In genomic region chr15:64590092-64590881, GRCm38 (mm10) we compare ENCODE assay signal across 17 mouse cellular contexts.
DNase-seq lines count a peak whose midpoint lies in the region; ATAC-seq and TF ChIP-seq lines count a peak whose summit lies in the region.
"Had no signal": no experiment of that assay in that cellular context is flagged by ENCODE, and none has a peak within 500 bp of the region (broad histone marks: within the 10 kb centered on the region; RNA-seq: fewer than 3 reads in every experiment).

No protein-coding gene starts in this region.

- TF ChIP-seq EP300 in lung, postnatal 0 days (IDR thresholded peaks at IDR 0.05): no peak

- no peak overlapping the region for H3K27ac ChIP-seq in heart, embryonic 12.5 days (ENCODE audit: poor library complexity, severe bottlenecking)
- no peak overlapping the region; the same call in 1 of the 2 replicates for H3K27ac ChIP-seq in layer of hippocampus, adult 2 months
- no peak overlapping the region for H3K27ac ChIP-seq in lung, postnatal 0 days (ENCODE audit: low read length)
- H3K27ac ChIP-seq: heart, embryonic 10.5 days; hindbrain, embryonic 15.5 days; liver, embryonic 12.5 days; neural tube, embryonic 13.5 days had no signal

- peaks cover 7% of the 10 kb centered on the region for H3K9me3 ChIP-seq in heart, embryonic 12.5 days (replicated peaks)
- H3K9me3 ChIP-seq in lung, postnatal 0 days (ENCODE audit: low read length): no peaks in the 10 kb centered on the region
- H3K9me3 ChIP-seq: heart, embryonic 10.5 days; hindbrain, embryonic 15.5 days; liver, embryonic 12.5 days; neural tube, embryonic 13.5 days had no signal

- no peak overlapping the region for H3K9ac ChIP-seq in heart, embryonic 12.5 days
- no peak overlapping the region for H3K9ac ChIP-seq in lung, postnatal 0 days (replicated peaks; ENCODE audit: low read depth)
- H3K9ac ChIP-seq: hindbrain, embryonic 15.5 days; liver, embryonic 12.5 days; neural tube, embryonic 13.5 days had no signal

- no peak for TF ChIP-seq CTCF in layer of hippocampus, adult 2 months (conservative IDR thresholded peaks at IDR 0.05)
- TF ChIP-seq CTCF in lung, postnatal 0 days (IDR thresholded peaks at IDR 0.05): no peak

- no peak for ATAC-seq in heart, embryonic 12.5 days (ENCODE audit: insufficient number of reproducible peaks, low FRiP score)
- no peak for ATAC-seq in lung, postnatal 0 days
- ATAC-seq: liver, embryonic 12.5 days had no signal

- H3K36me3 ChIP-seq in heart, embryonic 12.5 days: no peaks in the 10 kb centered on the region
- H3K36me3 ChIP-seq in lung, postnatal 0 days (ENCODE audit: insufficient read depth, low read length): no peaks in the 10 kb centered on the region
- H3K36me3 ChIP-seq: heart, embryonic 10.5 days; hindbrain, embryonic 15.5 days; liver, embryonic 12.5 days; neural tube, embryonic 13.5 days had no signal

- no peaks in the 10 kb centered on the region for H3K27me3 ChIP-seq in heart, embryonic 12.5 days (replicated peaks)
- H3K27me3 ChIP-seq in lung, postnatal 0 days (replicated peaks; ENCODE audit: insufficient read depth, low read length): no peaks in the 10 kb centered on the region
- H3K27me3 ChIP-seq: hindbrain, embryonic 15.5 days; liver, embryonic 12.5 days; neural tube, embryonic 13.5 days had no signal

- no peak overlapping the region for H3K4me3 ChIP-seq in heart, embryonic 12.5 days
- H3K4me3 ChIP-seq in layer of hippocampus, adult 2 months: no peak overlapping the region
- no peak overlapping the region for H3K4me3 ChIP-seq in lung, postnatal 0 days (ENCODE audit: low read depth, low read length)
- H3K4me3 ChIP-seq: heart, embryonic 10.5 days; hindbrain, embryonic 15.5 days; liver, embryonic 12.5 days; neural tube, embryonic 13.5 days had no signal

- H3K4me2 ChIP-seq in heart, embryonic 12.5 days: no peak overlapping the region
- H3K4me2 ChIP-seq in lung, postnatal 0 days (replicated peaks; ENCODE audit: low read depth, low read length): no peak overlapping the region
- H3K4me2 ChIP-seq: hindbrain, embryonic 15.5 days; liver, embryonic 12.5 days; neural tube, embryonic 13.5 days had no signal

- 64% methylated on average over 1 of the region's 1 CpGs for WGBS in heart, embryonic 12.5 days
- 68% methylated on average over 1 of the region's 1 CpGs for WGBS in lung, postnatal 0 days

- DNase-seq in heart, adult 11 months: peak; percentile 42
- DNase-seq in 3T3-L1 (ENCODE audit: low read depth, low spot score): peak; percentile 21
- peak; percentile 77 for DNase-seq in brain, adult 2 months (ENCODE audit: low read depth, low spot score)
- DNase-seq in layer of hippocampus, adult 2 months (ENCODE audit: low spot score in 2 of 2): peak; percentile 18 to 50
- no peak for DNase-seq in gastrocnemius, postnatal 25 days
- no peak for DNase-seq in lung, postnatal 0 days (ENCODE audit: low spot score)
- DNase-seq in right cerebral cortex, adult 2 months (ENCODE audit: low spot score in 2 of 2): no peak
- DNase-seq: adrenal gland, postnatal 10 days; B cell, adult 2 months; embryo, embryonic 11 days; lung, postnatal 14 days; thymus, adult 2 months had no signal

- H3K4me1 ChIP-seq in heart, embryonic 12.5 days (replicated peaks): no peaks in the 10 kb centered on the region
- no peaks in the 10 kb centered on the region for H3K4me1 ChIP-seq in lung, postnatal 0 days (ENCODE audit: insufficient read depth, low read depth, low read length)
- H3K4me1 ChIP-seq: heart, embryonic 10.5 days; hindbrain, embryonic 15.5 days; liver, embryonic 12.5 days had no signal

Comparison
In these comparisons a context has a peak if more than half of its experiments do, and no peak if none do; other contexts are left out.
1. DNase-seq: peak in heart, adult 11 months (single experiment), 3T3-L1 (single experiment), brain, adult 2 months (single experiment) and layer of hippocampus, adult 2 months (2 of 2); none in gastrocnemius, postnatal 25 days (single experiment), lung, postnatal 0 days (single experiment) and right cerebral cortex, adult 2 months (0 of 2).